Mouse (Mus musculus): ENCODE measurements around the gene Wnt11.

Gene Wnt11

DNA sequence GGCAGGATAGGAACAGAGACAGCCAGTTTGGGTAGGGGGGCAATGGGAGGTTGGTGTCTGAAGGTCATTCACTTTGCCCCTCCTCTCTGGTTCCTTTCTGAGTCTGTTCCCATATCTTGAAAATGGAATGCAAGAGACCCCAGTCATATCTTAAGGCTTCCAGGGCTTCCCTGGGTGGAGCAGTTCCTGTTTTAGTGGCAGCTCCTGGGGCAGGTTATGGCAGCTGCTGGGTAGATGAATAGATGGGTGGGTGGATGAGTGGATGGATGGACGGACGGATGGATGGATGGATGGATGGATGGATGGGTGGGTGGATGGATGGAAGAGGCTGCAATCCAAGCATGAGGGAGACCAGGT is 32.9 kb downstream of the Wnt11 start:
- DNase-seq = no peak

DNA sequence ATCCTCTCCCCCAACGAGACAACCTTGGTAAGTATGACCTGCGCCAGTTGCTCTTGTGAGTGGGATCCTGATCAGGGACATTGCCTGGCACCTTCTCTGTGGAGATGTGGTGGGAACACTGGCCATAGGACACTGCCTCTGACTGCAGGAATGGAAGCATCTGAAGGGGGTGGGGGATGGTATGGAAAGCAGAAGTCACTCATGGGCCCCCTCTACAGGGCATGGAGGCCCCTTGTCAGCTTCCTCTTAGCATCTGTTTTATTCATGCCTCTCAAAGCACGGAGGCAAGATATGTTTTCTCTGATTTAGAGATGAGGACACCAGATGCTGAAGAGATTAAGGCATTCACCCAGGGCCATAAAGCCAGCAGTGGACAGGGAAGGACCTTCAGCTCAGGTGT is 34.2 kb downstream of the Wnt11 start:
- no peak for DNase-seq

- no peak for DNase-seq
Observed at GRCm38 (mm10) chr7:98870791-98871190, 35.9 kb downstream of the Wnt11 start.

DNA sequence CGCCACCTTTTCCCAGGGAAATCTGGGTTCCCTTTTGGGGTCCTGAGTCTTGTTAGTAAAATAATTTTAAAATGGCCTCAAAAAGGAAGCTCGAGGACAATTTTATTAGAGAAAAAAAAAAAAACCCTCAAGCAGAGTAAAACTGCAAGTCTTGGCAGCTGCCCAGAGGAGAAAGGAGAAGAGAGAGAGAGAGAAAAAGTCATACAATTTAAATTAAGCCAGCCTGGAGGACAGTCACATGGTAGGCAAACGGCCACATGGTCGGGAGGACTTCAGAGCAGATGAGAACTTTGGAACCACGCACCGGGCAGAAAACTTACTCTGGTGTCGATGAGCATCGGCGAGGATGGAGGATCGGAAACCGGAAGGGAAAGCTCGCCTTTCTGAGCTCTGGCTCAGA is 37.0 kb downstream of the Wnt11 start:
- no peak for DNase-seq

- no peak for DNase-seq
Observed at GRCm38 (mm10) chr7:98873316-98873715, 38.4 kb downstream of the Wnt11 start.

- DNase-seq = no peak
Observed at GRCm38 (mm10) chr7:98874411-98874951, 39.6 kb downstream of the Wnt11 start.

DNA sequence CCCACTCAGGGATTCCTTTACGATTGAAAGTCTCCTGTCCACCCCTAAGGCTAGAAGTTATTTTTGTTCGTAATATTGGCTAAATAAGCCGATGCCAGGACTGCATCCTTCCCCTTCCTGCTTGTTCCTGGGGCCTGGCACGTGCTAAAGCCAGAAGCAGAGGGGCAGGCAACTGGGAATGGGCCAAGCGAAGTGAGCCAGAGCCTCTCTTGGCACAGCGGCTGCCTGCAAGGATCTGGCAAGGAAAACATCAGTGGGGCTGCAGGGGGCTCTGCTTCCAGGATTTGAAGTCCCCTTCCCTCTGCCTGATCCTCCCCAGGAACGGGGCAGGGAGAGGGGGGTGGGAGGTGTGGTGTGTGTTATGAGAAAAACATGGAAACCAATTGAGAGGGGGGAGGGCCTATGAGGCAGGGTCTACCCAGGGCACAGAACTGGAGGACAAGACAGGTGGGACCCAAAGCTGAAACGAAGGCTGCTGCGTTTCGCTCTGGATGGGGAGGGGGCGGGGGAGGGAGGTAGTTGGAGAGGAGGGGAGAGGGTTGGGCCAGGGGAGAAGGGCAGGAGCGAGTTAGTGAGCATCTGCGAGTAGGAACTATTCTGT is 40.6 kb downstream of the Wnt11 start:
- DNase-seq = no peak

DNA sequence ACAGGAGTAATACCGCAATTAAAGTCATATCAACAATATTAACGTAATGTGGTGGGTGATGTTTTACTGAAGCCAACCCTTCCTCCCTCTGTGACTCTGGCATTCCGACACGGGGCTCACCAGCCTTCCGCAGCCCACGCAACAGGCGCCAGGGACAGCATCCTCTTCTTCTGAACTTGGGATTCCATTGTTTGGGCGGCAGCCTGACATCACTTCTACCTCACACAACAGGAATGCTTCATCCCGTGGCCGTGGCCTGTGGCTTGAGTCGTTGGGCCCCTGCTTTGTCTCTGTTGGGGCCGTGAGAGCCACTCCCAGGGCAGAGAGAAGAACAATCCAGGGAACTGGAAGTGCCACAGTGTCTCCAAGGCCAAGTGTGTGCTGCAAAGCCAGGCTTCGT is 41.2 kb downstream of the Wnt11 start:
- DNase-seq = no peak

- no peak for DNase-seq
Observed at GRCm38 (mm10) chr7:98879176-98879575, 44.3 kb downstream of the Wnt11 start.

DNA sequence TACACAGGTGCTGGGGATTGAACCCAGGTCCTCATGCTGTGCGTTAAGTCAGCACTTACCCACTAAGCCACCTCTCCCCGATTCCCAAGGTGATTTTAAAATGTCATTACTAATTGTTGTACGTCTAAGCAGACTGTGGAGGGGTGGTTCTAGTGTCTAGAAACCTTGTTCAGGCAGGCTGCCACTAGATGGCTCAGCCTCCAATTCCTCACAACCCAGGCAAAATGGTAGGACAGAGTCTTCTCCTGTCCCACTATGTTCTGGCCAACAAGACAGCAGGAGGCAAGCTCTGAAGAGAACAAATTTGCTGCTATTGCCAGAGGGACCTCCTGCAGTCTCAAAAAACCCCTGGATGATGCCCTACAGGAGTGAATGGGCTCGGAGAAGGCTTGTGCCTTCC is 47.0 kb downstream of the Wnt11 start:
- no peak for DNase-seq

DNA sequence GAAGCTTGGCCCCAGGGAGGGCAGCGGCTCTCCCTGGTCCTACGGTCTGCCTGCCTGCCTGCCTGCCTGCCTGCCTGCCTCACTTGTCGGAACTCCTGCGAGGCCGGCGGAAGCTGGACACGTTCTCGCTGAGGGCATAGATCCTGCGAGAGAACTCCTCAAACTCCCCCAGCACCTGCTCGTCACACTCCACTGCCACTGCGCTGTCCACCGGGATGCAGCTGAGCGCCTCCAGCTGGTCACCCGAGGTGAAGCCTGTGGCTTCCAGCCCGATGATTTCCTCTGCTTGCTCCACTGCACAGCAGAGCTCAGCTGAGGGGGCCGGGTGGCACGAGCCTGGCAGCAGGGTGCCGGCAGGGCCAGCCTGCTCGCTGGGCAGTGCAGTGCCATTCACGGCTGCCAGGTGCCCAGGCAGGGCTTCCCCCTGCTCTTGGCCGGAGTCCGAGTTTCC is 52.9 kb downstream of the Wnt11 start:
- DNase-seq = peak; percentile 82

DNA sequence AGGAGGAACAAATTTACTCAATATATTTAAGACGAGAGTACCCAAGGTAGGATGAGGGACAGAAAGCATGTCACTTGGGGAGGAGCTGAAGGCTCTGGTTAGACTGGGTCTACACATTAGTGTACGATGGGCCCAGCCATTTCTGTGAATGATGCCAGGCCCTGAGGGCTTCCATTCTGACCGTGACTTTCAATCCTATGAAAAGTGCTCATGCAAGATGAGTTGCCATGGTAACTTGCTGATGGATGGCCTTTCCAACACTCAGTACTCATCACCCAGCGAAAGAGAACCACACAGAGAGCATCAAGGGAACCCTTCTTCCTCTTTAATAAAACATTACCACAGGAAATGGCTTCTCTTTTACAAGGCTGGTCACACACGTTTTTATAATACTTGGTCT is 53.9 kb downstream of the Wnt11 start:
- no peak for DNase-seq

- no peak for DNase-seq
Observed at GRCm38 (mm10) chr7:98889211-98889610, 54.3 kb downstream of the Wnt11 start.

DNA sequence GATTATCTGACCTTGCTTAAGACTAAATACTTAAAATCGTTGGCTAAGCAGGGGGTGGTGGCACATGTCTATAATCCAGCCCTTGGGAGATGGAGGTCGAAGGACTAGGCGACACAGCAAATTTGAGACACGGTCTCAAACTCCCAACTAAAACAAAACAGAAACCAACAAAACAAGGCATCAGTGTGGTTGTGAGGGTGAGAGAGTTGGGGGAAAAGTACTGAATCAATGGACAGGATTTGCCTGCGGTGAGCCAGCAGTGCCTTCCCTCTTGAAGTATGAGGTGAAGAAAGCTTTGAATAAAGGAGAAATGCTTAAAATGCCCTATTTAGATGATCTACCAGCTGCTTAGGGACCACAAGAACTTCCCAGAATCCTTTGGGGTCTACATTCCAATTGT is 58.2 kb downstream of the Wnt11 start:
- DNase-seq = no peak

GRCm38 (mm10) chr7:98894305-98894704 is 59.4 kb downstream of the Wnt11 start:
- DNase-seq = no peak

DNA sequence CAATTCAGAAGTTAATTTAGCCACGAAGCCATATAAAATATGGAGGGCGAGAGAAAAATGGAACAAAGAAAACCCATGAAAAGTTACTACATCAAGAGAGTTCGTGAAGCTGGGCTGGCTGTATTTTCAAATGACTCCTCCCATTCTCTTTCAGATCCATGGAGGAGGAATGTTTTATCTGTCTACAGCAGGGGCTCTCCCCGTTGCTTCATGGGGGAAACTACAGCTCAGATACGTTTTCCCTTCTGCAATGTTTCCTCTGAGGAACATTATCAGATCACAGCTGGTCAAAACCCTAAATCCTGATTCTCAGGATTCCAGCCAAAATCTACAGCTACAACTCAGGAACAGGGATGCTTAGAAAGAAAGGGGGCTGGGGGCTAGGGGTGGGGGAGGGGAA is 59.9 kb downstream of the Wnt11 start:
- DNase-seq = no peak

DNA sequence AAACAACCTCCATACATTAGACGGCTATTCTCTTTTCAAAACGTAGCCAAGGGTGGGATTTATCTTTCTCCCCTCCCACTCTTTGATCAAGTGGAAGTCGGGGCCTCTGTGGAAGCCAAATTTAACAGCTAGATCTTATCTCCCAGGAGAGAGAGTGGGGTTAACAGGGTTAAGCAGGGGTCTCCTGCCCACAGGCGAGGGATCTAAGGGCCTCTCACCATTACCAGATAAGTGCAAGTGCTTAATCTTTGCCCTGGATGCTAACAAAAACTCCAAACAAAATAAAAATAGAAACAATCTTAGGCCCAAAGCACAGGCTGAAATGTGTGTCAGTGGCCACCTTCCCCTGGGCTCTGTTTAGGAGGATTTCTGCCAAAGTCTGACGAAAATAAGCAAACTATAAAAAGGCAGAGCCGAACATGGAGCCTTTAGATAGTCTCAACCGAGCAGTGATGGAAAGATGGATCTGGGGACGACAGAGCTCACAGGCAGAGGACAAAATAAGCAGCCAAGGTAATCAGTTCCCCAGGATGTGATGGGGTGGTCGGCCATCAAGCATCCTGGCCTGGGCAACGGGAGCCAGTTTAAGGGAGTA is 60.7 kb downstream of the Wnt11 start:
- DNase-seq = no peak

GRCm38 (mm10) chr7:98897323-98897722 is 62.4 kb downstream of the Wnt11 start:
- no peak for DNase-seq

GRCm38 (mm10) chr7:98899815-98900214 is 64.9 kb downstream of the Wnt11 start:
- peak; percentile 39 for DNase-seq

DNA sequence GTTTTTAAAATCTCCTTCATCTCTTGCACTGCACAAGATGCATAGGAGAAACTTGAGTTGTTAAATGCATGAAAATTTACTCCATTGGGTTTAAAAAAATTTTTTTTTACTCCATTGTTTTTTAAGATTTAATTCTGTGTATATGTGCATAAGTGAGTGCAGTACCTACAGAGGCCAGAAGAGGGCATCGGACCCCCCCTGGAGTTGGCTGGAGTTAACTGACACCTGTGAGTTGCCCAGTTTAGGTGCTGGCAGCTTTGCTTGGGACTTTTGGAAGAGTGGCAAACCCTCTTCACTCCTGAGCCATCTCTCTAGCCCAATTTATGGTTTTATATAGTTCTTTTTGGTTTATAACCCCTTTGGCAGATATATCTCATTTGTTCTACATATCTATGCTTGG is 66.2 kb downstream of the Wnt11 start:
- DNase-seq = no peak

- DNase-seq = peak; percentile 27
Observed at GRCm38 (mm10) chr7:98903884-98904283, 69.0 kb downstream of the Wnt11 start.

Data from kidney, adult 11 months (tissue).